Mouse (Mus musculus) skeletal muscle tissue, adult 2 months (tissue): ENCODE data around the gene Ube2u.
A peak's percentile ranks its signal among the peaks of the same experiment; 100 is the strongest.
"Not testable (repeated sequence)": the region's sequence is repeated elsewhere in the genome, so short reads cannot be mapped to it uniquely, and the experiment has no call there.

ENCODE experiments used
- DNase-seq: peaks from one replicate; pipeline ENCODE4 v3.0.0-alpha.2; 2012; ENCODE audit warnings: low read depth, low spot score

The Ube2u gene

DNA sequence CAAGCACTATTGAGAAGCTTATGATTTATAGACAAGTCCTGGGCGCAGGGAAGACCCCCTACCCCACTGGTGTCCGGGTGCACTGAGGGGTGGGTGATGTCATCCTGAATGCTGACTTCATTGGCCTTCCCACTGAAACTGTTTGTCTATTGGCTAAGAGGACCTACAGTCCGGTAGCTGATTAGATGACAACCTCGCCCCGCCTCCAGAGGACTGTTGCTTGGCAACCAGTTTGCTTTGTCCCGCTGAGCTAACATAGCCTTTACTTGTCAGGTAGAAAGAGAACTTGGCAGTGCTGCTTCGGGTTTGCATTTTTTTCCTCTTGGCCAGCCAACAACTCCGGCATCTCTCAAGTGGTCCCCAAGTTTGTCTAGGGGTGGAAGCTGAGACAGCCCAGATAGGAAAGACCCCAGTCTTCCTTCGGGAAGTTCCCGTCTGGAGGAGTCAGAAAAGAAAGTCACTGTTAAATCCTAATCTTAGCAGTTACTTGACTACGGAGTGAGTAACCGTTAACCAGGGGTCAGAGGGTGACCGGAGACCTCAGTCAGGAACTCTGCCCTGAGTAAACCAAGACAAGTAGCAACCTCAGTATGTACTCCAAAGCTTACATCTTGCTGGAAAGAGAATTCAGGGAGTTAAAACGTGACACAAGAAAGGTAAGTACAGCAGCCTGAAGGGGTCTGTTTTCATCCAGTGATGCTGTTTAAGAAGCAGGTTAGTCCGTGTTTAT is at the start of gene Ube2u:
Ube2u (plus strand) TSS at position 258 of the 730 bp plus-strand sequence.
- no peak for DNase-seq

DNA sequence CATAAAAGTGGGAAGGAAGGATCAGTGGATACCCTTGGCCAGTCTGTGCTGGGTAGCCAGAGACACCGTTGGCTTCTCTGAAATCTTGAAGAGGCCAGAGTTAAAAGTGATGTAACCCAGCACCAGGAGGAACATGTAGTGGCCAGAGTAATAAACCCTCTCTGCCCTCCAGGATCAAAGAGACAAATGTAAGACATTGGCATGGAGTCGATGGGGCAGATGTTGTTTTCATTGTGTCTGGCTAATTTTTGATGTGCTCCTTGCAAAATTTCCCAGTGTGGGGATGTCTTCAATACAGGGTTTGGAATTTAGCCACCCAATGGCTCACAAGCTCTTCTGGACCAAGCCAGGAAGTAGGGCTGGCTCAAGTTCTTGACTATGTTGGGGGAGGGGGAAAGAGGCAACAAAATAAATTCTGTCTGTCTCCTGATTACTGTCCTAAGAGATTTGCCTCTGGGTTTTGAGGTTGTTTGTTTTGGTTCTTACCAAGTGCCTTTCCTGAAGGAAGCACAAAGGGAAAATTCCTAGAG is 49.2 kb upstream of the Ube2u start:
- DNase-seq = peak; percentile 46

DNA sequence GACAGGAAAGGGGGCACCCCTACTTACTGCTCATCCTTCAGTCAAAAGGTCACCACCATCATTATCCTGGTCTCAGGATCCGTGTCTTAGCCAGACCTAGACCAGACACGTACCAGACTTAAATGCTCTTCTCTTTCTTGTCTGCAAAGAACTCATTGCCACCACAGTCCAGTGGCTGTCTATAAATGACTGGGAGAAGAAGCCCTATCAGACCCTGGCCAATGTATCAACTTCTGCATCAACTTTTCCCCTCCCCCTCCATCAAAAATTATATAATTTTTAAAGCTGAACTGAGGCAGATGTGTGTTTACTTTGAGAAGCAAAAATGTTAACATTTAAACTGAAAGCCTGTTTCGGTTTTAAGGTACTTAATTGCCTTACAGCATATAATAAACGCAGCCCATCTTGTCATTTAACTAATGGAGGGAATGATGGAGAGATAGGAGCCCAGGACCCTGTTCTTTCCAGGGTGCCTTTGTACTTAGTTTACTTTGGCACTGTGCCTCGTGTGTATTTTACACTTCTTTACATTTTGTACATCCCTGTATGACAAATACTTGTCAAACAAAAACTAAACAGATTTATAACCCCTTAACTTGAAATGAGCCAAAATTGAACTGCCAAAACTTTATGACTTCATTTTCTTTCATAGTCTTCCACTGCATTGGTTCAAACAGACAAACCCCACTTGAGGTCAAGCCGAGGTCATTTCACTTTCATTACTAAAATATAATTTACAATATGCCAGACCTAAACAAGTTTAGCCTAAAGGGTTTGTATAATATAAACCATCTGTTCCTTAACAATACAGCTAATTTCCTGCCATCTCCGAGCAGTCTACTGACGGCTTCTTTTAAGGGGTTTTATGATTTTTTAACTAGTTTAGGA is 43.1 kb upstream of the Ube2u start:
- DNase-seq = no peak

DNA sequence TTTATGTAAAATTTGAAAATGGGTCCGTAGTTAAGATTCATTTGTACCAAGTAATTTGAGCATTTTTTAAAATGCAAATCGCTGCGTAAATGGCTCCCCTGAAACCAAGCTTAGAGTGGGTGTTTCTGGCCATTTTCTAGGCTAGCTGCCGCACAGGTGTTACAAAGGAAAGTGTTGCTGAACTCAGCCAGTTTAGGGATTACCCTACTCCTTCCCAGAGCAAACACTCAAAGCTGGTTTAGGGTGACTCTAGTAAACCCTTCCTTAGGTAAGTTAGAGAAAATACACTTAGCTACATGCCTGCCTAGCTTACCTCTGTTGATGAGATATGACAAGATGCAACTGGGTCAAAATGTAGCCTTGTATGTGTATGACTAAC is 42.5 kb upstream of the Ube2u start:
- no peak for DNase-seq

DNA sequence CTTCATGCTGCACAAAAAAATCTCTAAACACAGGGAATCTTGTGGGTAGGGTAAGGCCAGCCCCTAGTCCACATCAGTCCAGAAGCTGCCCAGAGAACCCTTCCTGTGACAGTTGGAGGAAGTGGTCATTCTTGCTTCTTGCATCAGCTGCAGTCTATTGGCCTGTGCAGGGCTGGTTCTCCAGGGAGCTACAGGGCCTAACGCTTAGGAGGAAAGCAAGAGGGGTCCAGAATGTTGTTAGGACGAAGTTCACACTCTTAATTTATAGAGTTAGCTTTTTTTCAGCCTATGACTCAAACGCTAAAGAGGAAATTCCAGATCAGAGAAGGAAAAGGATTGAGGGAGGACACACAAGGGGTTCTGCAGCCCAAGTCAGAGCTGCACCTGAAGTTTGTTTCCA is 31.8 kb upstream of the Ube2u start:
- no peak for DNase-seq

DNA sequence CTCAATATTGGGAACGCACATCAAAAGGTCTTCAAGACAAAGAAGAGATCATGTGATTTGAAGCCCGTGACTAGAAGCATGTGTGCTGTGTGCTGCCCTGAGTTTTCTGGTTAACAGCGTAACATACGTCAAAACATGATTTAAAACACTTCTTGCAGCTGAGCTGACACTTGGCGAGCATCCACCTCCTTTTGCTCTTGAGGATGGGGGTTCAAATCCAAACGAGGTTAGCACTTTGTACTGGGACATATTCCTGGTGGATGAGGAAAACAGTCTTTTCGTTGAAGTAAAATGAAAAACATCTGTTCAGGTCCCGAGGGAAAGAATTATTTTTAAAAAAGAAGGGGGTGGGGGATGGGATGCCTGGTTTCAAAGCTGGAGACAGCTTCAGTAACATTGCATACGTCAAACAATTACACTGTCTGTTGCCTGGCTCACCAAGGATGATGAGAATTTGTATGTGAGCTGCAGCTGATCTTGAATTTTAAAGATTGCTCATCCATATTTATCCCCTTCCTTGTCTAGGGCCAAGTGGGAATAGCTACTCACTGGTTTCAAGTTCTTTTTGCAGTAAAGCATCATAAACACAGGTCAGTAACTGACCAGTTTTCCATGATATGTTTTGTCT is 16.0 kb upstream of the Ube2u start:
- DNase-seq = peak; percentile 46

DNA sequence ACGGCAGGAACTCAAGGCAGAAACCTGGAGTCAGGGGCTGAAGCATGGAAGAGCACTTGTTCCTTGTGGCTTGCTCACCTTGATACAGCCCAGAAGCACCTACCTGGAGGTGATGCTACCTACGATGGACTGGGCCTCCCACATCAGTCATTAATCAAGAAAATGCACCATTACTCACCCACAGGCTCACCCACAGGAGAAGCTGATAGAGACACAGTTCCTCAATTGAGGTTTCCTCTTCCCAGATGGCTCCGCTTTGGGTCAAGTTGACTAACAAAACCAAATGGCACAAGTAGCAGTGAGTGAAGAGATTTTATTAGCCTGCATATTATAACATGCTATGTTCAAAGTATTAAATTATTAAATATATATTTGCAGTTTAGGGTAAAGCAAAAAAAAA is 9.8 kb downstream of the Ube2u start:
- DNase-seq = no peak

DNA sequence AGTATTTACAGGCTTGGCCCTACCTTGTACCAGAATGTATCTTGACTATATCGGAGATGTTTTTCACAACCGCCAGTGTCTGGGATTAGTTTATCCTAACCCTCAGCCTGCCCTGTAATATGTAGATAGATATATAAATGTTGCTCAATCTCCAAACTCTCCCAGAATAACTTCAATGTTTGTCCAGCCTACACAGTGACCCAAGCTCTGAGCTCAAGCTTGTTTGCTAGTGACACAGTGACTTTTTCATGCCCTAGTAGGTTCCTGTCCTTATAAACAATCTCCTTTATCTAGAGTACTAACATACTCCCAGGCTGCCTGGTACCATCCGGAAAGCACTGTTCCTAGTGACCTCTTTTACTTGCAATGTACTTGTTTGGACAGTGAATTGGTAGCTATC is 16.5 kb downstream of the Ube2u start:
- DNase-seq = no peak

DNA sequence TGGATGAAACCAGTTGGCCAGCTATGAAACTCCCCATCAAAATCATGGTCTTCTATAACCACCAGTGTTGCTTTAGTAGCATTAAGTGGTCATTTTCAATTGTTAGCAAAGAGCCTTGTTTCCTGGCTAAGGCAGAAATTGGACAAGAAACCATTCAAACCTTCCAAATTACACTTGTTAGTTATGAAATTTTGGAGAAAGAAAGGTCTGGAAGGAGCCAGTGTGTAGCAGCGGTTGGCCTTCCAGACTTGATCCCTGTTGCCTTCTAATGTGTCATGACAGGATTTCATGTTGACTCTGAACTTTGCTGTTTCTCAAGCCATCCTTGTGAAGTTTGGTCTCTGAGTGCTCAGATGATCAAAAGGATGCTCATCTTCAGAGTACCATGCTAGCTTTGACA is 17.9 kb downstream of the Ube2u start:
- DNase-seq = peak; percentile 52

DNA sequence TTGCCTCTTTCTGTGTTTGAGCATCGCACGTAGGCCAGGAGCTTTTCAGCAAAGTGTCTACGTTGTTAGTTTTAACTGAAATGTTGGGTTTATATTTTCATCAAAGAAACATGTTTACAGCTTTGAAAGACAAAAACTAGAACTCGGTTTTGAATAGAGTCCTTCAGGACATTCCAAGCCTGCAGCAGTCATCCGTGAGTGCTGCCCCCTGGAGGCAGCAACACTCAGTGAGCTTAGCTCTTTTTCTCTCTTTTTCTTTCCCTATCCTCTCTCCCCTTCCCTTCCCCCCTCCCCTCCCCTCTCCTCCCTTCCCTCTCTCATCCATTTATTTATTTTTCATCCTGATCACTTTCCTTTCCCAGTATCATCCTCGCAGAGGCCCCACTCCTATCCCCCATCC is 19.5 kb downstream of the Ube2u start:
- no peak for DNase-seq

DNA sequence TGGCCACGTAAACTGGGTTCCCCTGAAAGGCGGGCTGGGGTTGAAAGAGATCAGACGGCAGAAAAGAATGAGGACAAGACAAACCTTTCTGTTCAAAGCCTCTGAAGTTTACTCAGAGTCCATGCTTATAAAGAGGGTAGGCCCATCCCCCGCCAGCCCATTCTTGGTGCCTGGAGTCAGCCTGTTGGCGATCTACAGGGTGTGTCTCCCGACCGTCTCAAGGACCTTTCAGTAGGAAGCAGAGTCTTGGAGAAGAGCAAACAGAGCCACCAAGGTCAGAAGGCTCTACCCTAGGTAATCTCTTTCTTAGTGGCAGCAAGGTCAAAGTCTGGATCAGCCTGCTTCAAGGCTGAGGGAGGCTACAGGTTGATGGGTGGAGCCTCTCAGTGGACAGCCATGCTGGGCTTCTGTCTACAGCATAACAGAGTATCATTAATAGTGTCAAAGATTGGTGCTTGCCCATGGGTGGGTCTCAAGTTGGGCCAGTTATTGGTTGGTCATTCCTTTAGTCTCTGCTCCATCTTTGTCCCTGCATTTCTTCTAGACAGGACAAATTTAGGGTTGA is 20.5 kb downstream of the Ube2u start:
- DNase-seq = not testable (repeated sequence)

DNA sequence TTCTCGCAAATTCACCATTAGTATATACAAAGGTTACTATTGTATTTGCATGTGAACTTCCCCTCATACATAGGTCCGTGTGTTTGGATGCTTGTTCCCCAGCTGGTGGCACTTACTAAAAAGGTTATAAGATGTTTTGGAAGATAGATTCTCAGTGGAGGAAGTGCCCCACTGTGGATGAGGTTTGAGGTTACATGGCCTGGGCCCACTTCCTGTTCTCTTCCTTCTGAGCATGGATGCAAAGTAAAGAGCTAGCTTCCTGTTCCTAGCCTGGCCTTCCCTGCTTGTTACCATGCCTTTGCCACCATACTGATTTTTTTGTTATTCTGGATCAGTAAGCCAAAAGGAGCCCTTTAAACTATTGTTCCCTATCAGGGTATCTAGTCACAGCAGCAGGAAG is 24.7 kb downstream of the Ube2u start:
- DNase-seq = no peak

DNA sequence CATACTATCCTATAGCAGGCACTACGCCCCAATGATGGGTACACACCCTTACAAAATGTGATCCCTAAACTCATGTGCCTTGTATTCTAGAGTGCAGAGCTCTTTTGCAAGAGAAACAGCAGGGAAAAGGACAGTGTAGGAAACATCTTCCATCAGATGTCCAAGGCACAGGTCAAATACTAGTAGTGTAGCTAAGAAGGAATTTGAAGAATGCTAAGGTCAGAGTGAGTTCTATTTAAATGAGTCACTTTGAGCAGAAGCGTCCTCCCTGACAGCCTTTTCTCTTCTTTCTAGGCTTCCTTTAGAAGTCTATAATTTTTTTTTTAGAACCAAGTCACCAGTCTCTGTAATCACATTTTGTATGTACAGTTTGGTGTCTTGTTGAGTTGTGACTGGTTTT is 39.0 kb downstream of the Ube2u start:
- no peak for DNase-seq

DNA sequence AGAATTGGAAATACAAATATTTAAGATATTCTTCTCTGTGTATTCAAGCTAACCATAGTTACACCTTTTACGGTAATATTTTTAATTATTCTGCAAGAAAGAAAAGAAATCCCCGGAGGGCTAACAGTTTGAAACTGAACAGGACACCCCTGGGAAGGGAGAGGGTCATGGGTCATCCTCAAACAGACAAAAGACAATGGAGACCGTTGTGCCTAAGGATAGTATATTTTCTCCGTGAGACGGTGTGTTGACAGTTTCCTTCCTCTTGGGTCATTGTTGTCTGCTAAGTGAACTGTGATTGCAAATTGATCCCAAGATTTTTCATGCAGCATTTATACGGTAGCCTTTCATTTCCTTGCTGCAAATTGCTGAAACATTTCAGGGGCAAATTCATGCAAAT is 43.9 kb downstream of the Ube2u start:
- no peak for DNase-seq

DNA sequence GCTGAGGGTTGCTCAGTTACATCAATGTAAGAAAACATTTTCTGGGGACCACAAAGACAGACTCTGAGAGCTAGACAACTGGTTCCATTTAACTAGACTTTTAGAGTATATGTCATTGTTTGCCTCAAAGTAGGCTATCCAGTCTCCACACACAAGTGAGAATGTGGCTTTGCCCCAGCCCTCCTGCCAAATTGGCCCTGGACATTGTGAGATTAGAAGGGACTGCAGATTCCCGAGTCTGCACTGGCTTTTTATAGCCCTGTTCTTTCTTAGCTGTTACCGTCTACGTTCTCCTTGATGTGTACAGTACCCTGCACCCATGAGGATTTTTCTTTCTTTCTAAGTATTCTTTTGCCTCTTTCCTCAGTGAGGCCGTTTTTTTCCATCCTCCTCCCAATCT is 46.1 kb downstream of the Ube2u start:
- DNase-seq = no peak

DNA sequence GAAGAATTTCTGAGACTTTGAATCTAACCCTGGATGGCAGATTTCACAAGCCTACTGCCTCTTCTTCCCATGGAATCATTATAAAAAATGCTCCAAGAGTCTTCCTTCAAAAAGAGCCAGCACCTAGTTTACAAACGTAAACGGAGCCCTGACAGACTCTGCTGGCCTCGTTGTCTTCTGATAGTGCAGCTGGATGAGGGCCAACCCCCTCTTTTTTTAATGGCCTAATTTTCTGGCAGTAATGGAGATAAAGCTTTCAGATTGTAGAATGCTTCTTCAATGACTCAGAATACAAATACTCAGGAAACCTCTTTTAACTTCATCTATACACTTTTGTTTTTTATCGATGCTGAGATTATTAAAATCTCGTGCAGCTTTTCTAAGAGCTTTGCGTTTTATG is 47.6 kb downstream of the Ube2u start:
- no peak for DNase-seq

DNA sequence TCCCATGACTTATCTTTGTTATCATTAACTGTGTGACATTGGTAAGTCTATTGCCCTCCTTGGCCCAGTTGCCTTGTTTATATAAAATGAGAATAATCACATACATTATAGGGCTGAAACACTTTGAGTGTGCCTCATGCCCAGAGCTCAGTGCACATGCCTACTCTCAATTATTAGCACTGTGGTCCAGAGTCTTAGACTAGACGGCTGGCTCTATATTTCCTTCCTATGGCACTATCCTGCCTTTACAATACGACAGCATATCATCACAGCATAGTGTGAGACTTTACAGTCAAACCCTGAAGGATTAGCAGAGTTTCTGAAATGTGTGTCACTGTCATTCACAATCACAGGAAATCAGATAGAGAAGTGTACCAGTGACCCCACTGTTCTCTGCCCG is 48.4 kb downstream of the Ube2u start:
- DNase-seq = no peak

DNA sequence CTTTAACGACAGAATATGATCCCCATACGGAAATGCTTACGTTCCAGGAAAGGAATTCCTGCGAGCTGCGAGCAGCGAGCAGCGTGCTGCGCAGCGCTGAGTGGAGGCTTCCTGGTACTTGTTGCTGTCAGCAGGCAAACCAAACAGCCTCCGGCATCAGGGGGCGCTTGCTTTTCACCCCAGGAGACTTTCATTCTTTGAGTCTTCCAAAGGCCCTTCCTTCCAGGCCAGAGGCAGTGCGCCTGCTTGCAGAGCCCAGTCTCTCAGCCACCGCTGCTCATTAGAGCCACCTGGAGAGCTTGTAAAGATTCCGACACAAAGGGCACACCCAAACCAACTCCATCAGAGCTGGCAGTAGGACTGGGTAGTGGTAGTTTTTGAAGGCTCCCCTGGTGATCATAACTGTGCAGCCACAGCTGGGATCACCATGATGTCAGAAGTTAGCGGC is 48.9 kb downstream of the Ube2u start:
- no peak for DNase-seq

DNA sequence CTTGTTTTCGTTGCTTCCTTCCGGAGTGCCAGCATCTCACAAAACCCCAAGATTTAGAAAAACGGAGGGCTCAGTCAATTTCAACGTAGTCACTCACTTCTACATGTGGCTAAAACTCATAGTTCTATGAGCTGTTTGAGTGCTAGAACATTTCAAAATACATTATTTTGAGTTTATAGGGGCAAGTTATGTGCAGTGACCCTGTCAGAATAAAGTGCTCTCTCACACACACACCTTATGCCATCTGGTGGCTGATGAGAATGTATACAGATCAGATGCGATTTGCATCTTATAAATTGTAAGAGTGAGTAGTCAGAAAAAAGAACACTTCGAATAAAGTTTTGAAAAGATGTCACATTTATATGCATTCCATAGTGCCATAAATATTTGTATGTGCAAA is 55.0 kb downstream of the Ube2u start:
- DNase-seq = no peak

DNA sequence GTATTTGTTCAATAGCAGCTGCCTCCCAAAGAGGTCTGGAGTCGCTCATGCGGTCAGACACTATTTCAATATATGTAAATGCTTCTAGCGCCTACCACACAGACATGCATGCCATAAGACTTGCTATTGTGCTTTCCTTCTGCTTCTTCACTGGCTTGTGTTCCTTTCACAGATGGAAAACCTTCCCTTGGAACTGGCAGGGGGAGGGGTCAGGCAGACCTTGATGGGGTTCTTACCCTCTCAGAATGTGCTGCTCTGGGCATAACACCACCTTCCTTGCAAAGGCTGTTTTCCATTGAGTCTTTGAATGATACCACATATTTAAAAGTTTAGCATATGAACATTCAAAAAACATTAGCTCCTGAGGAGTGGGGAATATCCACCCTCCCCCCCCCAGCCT is 56.3 kb downstream of the Ube2u start:
- DNase-seq = no peak

DNA sequence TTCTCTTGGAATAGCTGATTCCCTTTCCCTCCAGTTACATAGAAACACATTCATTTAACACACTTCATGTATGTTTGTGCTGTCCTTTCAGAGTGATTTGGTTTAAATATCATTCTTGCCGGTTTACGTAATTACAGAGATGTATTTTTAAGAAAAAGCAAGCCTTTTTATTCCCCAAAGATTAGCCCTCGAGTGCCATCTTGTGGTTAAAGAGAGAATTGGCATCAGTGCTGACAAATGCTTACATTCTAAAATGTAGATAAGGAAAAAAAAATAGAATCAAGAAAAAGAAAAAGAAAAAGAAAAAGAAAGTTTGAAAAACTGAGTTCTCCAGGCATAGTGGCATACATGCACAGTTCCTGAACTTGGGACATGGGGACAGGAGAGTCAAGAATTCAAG is 59.2 kb downstream of the Ube2u start:
- DNase-seq = peak; percentile 37

DNA sequence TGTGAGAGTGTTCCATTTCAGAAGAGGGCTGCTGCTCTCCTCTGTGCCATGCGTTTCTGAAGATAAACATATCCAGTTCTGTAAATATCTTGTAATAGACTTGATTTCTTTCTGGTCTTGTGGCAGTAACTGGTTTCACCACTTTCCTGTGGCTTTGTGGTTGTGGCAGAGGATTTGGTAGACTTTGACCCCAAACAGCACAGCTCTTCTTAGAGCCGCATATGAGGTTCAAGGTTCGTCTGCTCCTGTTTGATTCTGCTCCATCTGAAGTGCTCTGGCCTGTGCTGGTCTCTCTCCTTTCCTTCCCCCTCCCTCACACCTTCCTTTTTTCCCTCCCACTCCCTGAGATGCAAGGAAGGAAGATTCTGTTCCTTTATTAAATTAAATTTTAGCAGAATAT is 60.8 kb downstream of the Ube2u start:
- no peak for DNase-seq
